Mouse (Mus musculus) CH12.LX (cell line): ENCODE data around the gene Kcnh6.

Experiments used
- CHD1 ChIP-seq: IDR thresholded peaks from 2 replicates; pipeline ENCODE4 v1.6.1; 2012; ENCODE audit warnings: low read depth, low read length, improper control_type of control experiment, inconsistent platforms
- CHD2 ChIP-seq: IDR thresholded peaks from 2 replicates; pipeline ENCODE4 v1.6.1; 2011; ENCODE audit warnings: low read length, improper control_type of control experiment
- GABPA ChIP-seq: IDR thresholded peaks from 2 replicates; pipeline ENCODE4 v1.6.1; 2012; ENCODE audit warnings: low read depth, low read length, improper control_type of control experiment, inconsistent platforms; ENCODE audit not compliant: insufficient replicate concordance
- POLR2A ChIP-seq: IDR thresholded peaks from 2 replicates; pipeline ENCODE4 v1.6.1; 2011; ENCODE audit warnings: low read depth, mild to moderate bottlenecking, improper control_type of control experiment, low read length
- USF1 ChIP-seq: IDR thresholded peaks from 2 replicates; pipeline ENCODE4 v1.6.1; 2014; ENCODE audit warnings: low read depth, mild to moderate bottlenecking, inconsistent platforms, low read length, improper control_type of control experiment
- ZC3H11A ChIP-seq: IDR thresholded peaks from 2 replicates; pipeline ENCODE4 v1.6.1; 2012; ENCODE audit warnings: low read depth, mild to moderate bottlenecking, inconsistent platforms, low read length, improper control_type of control experiment

DNA sequence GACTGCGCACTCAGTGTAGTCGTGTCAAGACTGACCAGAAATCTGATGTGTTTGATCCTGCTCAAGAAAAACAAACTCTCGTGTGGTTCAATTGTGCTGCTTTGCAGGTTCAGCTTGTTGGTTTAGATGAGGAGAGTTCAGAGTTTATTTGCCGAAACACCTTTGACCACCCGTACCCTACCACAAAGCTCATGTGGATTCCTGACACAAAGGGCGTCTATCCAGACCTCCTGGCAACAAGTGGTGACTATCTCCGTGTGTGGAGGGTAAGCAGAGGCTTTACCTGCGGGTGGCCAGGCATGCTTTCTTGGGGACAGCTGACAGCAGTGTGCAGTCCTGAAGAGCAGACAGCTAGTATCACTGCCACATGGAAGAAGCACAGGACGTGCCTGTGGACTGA lies 38.7 kb downstream of the Kcnh6 start:
- TF ChIP-seq USF1 (no peak), POLR2A (no peak), CHD2 (no peak), ZC3H11A (no peak), GABPA (no peak), CHD1 (no peak)
